Mouse (Mus musculus): ENCODE measurements around the gene Phldb3.
A peak's percentile ranks its signal among the peaks of the same experiment; 100 is the strongest.

Gene Phldb3

GRCm38 (mm10) chr7:24637046-24637445, 26.5 kb downstream of the Phldb3 start:
- no peak for DNase-seq

DNA sequence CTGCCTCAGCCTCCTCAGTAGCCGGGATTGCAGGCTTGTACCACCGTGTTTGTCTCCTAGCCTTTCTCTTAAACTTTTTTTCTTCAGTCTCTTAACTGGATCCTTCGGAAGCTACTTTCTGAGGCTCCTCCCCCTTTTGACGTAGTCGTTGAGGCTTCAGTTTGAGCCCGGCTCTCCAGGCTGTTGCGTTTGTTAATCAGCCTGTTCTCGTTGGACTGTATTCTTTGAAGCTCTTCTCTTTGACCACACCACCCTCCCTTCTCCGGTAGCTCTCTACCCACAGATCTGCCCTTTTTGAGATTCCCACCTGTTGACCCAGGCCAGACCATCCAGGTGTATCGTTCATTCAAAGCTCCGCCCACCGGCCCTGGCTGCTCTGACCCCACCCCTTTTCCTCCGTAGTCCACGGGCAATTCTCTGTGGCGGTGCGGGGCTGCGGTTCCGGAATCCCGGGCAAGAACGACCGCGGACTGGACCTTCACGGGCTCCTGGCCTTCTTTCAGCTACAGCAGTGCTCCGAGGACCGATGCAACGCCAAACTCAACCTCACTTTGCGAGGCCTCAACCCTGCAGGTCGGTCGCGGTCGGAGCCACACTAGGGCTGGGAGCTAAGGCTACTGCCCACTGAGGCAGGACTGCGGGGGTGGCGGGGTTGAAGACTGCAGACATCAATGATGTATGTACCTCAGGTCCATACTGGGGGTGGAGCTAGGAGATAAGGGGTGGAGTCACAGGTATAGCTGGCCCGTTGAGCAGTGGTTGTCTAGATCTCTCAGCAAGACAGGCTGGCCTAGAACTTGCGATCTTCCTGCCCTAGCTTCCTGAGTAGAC, 27.7 kb downstream of the Phldb3 start:
- peak in 1 of 2 experiments; percentile 18 for DNase-seq

GRCm38 (mm10) chr7:24640450-24640849, 29.9 kb downstream of the Phldb3 start:
- no peak for DNase-seq

- DNase-seq = peak; percentile 53 to 67
Measured at GRCm38 (mm10) chr7:24642491-24642890, 31.9 kb downstream of the Phldb3 start.

- no peak for DNase-seq
Measured at GRCm38 (mm10) chr7:24644492-24644891, 33.9 kb downstream of the Phldb3 start.

DNA sequence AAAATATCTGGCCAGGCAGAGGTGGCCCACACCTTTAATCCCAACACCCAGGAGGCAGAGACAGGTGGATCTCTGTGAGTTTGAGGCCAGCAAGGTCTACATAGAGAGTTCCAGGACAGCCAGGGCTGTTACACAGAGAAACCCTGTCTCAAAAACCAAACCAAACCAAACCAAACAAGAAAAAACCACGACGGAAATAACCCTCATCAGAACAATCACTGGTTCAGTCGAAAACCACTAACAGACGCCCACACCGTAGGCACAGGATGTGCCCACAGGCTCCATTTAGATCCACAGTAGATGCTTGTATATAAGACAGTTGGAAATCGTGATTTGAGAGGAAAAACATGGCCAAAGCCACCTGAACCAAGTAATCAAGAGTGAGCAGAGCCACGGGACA, 34.4 kb downstream of the Phldb3 start:
- no peak for DNase-seq

DNA sequence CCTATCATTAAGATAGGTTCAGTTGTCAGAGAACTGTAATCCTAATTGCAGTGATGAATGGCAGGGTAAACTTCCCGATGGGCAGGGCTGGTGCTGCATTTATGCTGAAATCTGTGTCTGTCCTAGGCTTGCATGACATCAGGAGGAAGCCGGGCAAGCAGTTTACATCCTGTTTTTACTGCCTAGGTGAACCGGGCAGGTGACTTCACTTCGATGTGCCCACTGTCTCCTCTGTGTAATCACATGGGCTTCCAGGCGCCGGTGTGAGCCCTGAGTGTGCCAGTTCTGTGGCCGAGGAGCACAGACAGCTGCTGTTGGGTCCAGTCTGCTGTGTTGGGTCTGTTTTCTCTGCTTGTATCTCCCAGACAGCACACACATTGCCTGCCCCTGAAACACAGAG, 35.9 kb downstream of the Phldb3 start:
- no peak for DNase-seq

- peak; percentile 70 to 73 for DNase-seq
Measured at GRCm38 (mm10) chr7:24653681-24654080, 43.1 kb downstream of the Phldb3 start.

DNA sequence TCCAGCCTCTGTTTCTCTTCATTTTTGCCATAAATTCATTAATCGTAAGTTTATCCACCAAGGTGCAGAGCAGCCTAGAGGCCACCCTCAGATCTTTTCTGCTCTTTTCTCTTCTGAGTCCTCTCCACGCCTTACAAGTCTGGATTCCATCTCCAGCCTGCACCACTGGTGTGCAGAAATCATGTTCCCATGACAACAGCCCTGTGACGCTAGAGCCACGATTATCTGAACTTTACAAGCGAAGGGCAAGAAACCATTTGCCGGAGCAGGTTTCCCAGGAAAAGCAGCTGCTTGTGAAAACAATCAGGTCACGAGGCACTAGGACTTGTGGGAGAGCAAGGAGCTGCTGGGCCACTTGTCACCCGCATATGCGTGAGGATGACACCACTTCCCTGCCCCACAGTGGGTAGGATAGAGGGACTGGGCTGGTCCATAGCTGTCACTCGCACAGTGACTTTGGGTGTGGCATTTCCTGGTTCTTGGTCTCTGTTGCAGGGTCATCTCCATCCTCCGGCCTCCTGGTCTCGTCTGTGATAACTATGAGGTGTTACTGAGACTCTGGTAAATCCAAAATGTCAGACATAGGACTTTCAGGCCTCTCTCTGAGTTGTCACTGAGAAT, 49.3 kb downstream of the Phldb3 start:
- no peak for DNase-seq

- DNase-seq = no peak
Measured at GRCm38 (mm10) chr7:24661118-24661904, 50.7 kb downstream of the Phldb3 start.

GRCm38 (mm10) chr7:24662575-24662974, 52.0 kb downstream of the Phldb3 start:
- DNase-seq = peak; percentile 77 to 88

GRCm38 (mm10) chr7:24664301-24664700, 53.7 kb downstream of the Phldb3 start:
- no peak for DNase-seq

GRCm38 (mm10) chr7:24664959-24665358, 54.4 kb downstream of the Phldb3 start:
- no peak for DNase-seq

GRCm38 (mm10) chr7:24671944-24672439, 61.4 kb downstream of the Phldb3 start:
- no peak for DNase-seq

DNA sequence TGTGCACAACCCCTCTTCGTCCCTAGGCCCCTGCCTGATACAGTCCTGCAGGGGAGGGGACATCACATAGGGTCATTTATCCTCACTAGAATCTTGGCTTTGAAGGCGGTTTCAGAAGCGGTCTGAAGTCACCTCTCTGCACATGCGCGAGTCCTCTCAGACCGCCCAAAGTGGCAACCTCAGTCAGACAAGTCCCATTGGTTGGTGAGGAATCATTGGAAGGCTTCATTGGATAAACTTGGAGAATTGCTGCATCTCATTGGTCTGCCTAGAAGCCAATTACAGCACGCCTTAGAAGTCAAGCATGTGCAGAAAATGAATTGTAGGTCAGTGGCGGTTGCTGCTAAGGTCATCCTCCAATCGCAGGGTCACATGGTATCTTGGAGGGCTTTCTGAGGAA, 66.0 kb downstream of the Phldb3 start, which contains the start of gene Tex101:
Gene Tex101, minus strand, starts transcription at position 101 of the 400 bp plus-strand sequence.
- no peak for DNase-seq
